Mouse (Mus musculus) embryonic fibroblast, embryonic 13.5 days (primary cell): ENCODE measurements around the gene Itga8.

Experiments
- CTCF ChIP-seq: IDR thresholded peaks from 2 replicates; pipeline ENCODE4 v1.5.1; 2011; ENCODE audit warnings: mild to moderate bottlenecking, control low read depth, low read length, moderate library complexity, borderline replicate concordance; ENCODE audit not compliant: insufficient read depth
- POLR2A ChIP-seq: IDR thresholded peaks from 2 replicates; pipeline ENCODE4 v1.6.1; 2011; ENCODE audit warnings: low read depth, mild to moderate bottlenecking, control low read depth, low read length, moderate library complexity

GRCm38 (mm10) chr2:12103183-12103582 is 198.5 kb downstream of the Itga8 start:
- no peak for TF ChIP-seq POLR2A
- TF ChIP-seq CTCF, result no peak
